Comparison of ENCODE assay signal across 9 mouse cellular contexts in the genomic region with DNA sequence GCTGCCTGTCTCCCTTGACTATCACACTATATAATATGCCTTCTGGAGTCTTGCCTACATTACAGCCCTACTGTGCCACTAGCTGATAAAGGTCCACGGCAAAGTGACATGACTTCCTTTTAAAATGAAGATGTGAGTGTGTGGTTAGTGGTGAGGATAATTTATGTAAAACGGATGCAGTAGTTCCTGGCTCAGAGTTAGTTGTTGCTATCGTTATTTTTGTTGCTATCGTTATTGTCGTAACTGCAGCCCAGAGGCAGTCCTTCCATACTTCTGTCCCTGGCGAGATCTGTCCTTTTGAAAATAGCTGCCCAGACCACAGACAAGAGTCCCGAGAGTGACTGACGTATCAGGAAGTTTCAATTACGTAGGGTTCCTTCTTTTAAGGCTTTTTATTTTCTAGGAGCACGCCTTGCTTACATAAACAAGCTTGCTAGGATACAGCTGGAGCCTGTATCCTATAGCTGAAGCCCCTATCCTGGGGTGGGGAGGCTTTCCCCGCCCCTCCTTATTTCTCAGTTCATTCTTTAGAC. TPM values are rescaled to one million over a fixed set of nuclear protein-coding genes. Genes with fewer than 3 reads are reported as not detected.
DNase-seq lines count a peak whose midpoint lies in the region; ATAC-seq and TF ChIP-seq lines count a peak whose summit lies in the region.
"Had no signal": no experiment of that assay in that cellular context is flagged by ENCODE, and none has a peak within 500 bp of the region (broad histone marks: within the 10 kb centered on the region; RNA-seq: fewer than 3 reads in every experiment).

No protein-coding gene starts in this region.

- peaks cover 11% of the 10 kb centered on the region for H3K4me1 ChIP-seq in heart, embryonic 11.5 days (ENCODE audit: control insufficient read depth, insufficient read depth, low read length)
- H3K4me1 ChIP-seq in liver, embryonic 14.5 days (replicated peaks; ENCODE audit: control insufficient read depth in 2 of 2, insufficient read depth in 2 of 2, low read length in 1 of 2) = peaks cover 10 to 56% of the 10 kb centered on the region in 2 experiments
- peaks cover 17% of the 10 kb centered on the region for H3K4me1 ChIP-seq in midbrain, embryonic 16.5 days (ENCODE audit: control insufficient read depth, insufficient read depth, low read length)

- H3K4me3 ChIP-seq in heart, embryonic 11.5 days (ENCODE audit: low read depth, low read length) = no peak overlapping the region
- peak overlapping the region; percentile 3 to 27 for H3K4me3 ChIP-seq in liver, embryonic 14.5 days (ENCODE audit: insufficient read depth in 1 of 2, low read depth in 2 of 2, low read length in 2 of 2)
- H3K4me3 ChIP-seq in midbrain, embryonic 16.5 days (ENCODE audit: low read depth, low read length) = no peak overlapping the region

- no peaks in the 10 kb centered on the region for H3K9me3 ChIP-seq in heart, embryonic 11.5 days (replicated peaks; ENCODE audit: control insufficient read depth, low read length)
- no peaks in the 10 kb centered on the region for H3K9me3 ChIP-seq in liver, embryonic 14.5 days (ENCODE audit: control insufficient read depth, low read length)
- no peaks in the 10 kb centered on the region for H3K9me3 ChIP-seq in midbrain, embryonic 16.5 days (replicated peaks; ENCODE audit: control insufficient read depth, low read length, poor library complexity, severe bottlenecking)

- H3K4me2 ChIP-seq in heart, embryonic 11.5 days = no peak overlapping the region
- H3K4me2 ChIP-seq in liver, embryonic 14.5 days (ENCODE audit: low read depth) = peak overlapping the region; percentile 58
- H3K4me2 ChIP-seq in midbrain, embryonic 16.5 days (ENCODE audit: low read length) = no peak overlapping the region

- peak; percentile 47 to 66 for DNase-seq in heart, adult 9 months (ENCODE audit: low spot score in 2 of 2)
- peak; percentile 95 for DNase-seq in 416B (ENCODE audit: low read depth)
- DNase-seq in c-Kit-positive CD71-negative TER-119-negative erythroid progenitor cells, embryonic 14.5 days (ENCODE audit: low read depth) = peak; percentile 65
- peak in 1 of 3 experiments; percentile 50 for DNase-seq in liver, embryonic 14.5 days (ENCODE audit: low read depth in 3 of 3, low spot score in 3 of 3)
- DNase-seq in cerebellum, adult 9-11 months = no peak
- no peak for DNase-seq in testis, postnatal 14 days (ENCODE audit: low spot score)

- H3K27me3 ChIP-seq in heart, embryonic 11.5 days (ENCODE audit: control insufficient read depth, insufficient read depth, low read length) = peaks cover 31% of the 10 kb centered on the region
- H3K27me3 ChIP-seq in liver, embryonic 14.5 days (ENCODE audit: control insufficient read depth, insufficient read depth, low read length) = no peaks in the 10 kb centered on the region
- no peaks in the 10 kb centered on the region for H3K27me3 ChIP-seq in midbrain, embryonic 16.5 days (ENCODE audit: control insufficient read depth, insufficient read depth, low read depth, low read length)
- H3K27me3 ChIP-seq: Patski had no signal

- no peak overlapping the region for H3K27ac ChIP-seq in heart, embryonic 11.5 days (ENCODE audit: low read depth, low read length)
- H3K27ac ChIP-seq in liver, embryonic 14.5 days = peak overlapping the region; percentile 50
- no peak overlapping the region for H3K27ac ChIP-seq in midbrain, embryonic 16.5 days (ENCODE audit: low read length)

- WGBS in heart, embryonic 11.5 days (ENCODE audit: insufficient replicate concordance) = 69% methylated on average over 11 of the region's 11 CpGs
- WGBS in liver, embryonic 14.5 days (ENCODE audit: insufficient replicate concordance) = 9% methylated on average over 11 of the region's 11 CpGs
- 63% methylated on average over 11 of the region's 11 CpGs for WGBS in midbrain, embryonic 16.5 days

- no peak for ATAC-seq in heart, embryonic 11.5 days (replicated peaks; ENCODE audit: insufficient number of reproducible peaks, low FRiP score, low TSS enrichment)
- ATAC-seq in liver, embryonic 14.5 days (ENCODE audit: insufficient read depth) = peak; percentile 77
- ATAC-seq in midbrain, embryonic 16.5 days = no peak
- ATAC-seq: Patski had no signal

- no peaks in the 10 kb centered on the region for H3K36me3 ChIP-seq in heart, embryonic 11.5 days (ENCODE audit: control insufficient read depth, insufficient read depth, low read length)
- no peaks in the 10 kb centered on the region for H3K36me3 ChIP-seq in liver, embryonic 14.5 days (replicated peaks; ENCODE audit: control insufficient read depth, insufficient read depth, low read depth)
- H3K36me3 ChIP-seq in midbrain, embryonic 16.5 days (ENCODE audit: control insufficient read depth, insufficient read depth, low read length) = no peaks in the 10 kb centered on the region

- peak; percentile 67 for TF ChIP-seq EP300 in liver, embryonic 14.5 days (IDR thresholded peaks at IDR 0.05; ENCODE audit: low read depth)

- TF ChIP-seq CTCF in liver, embryonic 14.5 days (IDR thresholded peaks at IDR 0.05; ENCODE audit: low read depth) = no peak

- no peak overlapping the region for H3K9ac ChIP-seq in heart, embryonic 11.5 days (ENCODE audit: low read depth, low read length)
- peak overlapping the region; percentile 48 for H3K9ac ChIP-seq in liver, embryonic 14.5 days (replicated peaks)
- H3K9ac ChIP-seq in midbrain, embryonic 16.5 days (ENCODE audit: low read depth, low read length) = no peak overlapping the region

RNA-seq across cellular contexts. Expression of gene Lrrc8d, which starts 18.4 kb away (rescaled TPM):
- polyA plus RNA-seq in heart, embryonic 11.5 days (2014; fragmentation: Nextera tagmentation; extraction: Ambion mirVana) = 8.3 and 8.4 TPM in 2 replicates
- 2.5 and 3.3 TPM in 2 replicates for polyA plus RNA-seq in liver, embryonic 14.5 days (2012; rRNA removed)
- 7.5 and 7.8 TPM in 2 replicates for polyA plus RNA-seq in liver, embryonic 14.5 days (2014; fragmentation: Nextera tagmentation; extraction: Ambion mirVana)
- 33.9 and 35.9 TPM in 2 replicates for polyA plus RNA-seq in midbrain, embryonic 16.5 days (2015; fragmentation: Nextera tagmentation; extraction: Ambion mirVana)

Comparison
In these comparisons a context has a peak if more than half of its experiments do, and no peak if none do; other contexts are left out.
1. DNase-seq: peak in heart, adult 9 months (2 of 2), 416B (single experiment) and c-Kit-positive CD71-negative TER-119-negative erythroid progenitor cells, embryonic 14.5 days (single experiment); none in cerebellum, adult 9-11 months (single experiment) and testis, postnatal 14 days (single experiment).
2. H3K4me3 ChIP-seq: peak in liver, embryonic 14.5 days (2 of 2); none in heart, embryonic 11.5 days (single experiment) and midbrain, embryonic 16.5 days (single experiment).